Mouse (Mus musculus) lung, adult 2 months (tissue): ENCODE measurements at regions not wholly inside any gene's neighbourhood (a gene's known extent, or its start where the extent isn't known, plus 50 kb on each side); places are given as distances from the start of the nearest gene placed in this dataset.

Experiments used
- CTCF ChIP-seq: fragments of 200-500 bp; IDR thresholded peaks from 2 replicates; pipeline ENCODE4 v1.5.1; 2011; ENCODE audit warnings: mild to moderate bottlenecking, low read length, control low read depth; ENCODE audit not compliant: insufficient read depth
- POLR2A ChIP-seq: fragments of 200-500 bp; IDR thresholded peaks from 2 replicates; pipeline ENCODE4 v1.6.1; 2011; ENCODE audit warnings: low read depth, mild to moderate bottlenecking, control low read depth, low read length, borderline replicate concordance; ENCODE audit errors: extremely low read depth

GRCm38 (mm10) chr5:47034021-47034420 lies 948.9 kb upstream of the Slit2 start:
- no peak for TF ChIP-seq POLR2A
- TF ChIP-seq CTCF = no peak
